ENCODE assay signal across 11 mouse cellular contexts in the genomic region with DNA sequence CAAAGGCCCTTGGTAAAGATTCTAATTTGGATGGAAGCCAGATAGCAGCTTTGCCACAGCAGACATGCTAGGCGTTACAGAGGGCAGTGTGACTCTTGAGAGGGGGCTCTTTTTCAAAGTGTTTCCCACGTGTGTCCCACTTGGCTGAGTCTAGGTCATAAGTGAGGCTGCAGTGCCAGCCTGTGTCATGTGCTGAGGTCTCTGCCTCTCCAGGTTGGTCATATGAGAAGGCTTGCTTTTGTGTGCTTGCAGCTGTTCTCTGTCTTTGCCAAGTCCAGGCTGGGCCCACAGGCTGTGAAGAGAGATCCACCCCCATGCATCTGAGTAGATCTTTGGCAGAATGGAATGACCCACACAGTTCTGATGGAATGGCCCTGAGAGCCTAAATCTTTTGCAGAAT. TPM values are rescaled to one million over a fixed set of nuclear protein-coding genes. Genes with fewer than 3 reads are reported as not detected.
A peak's percentile ranks its signal among the peaks of the same experiment; 100 is the strongest.
DNase-seq lines count a peak whose midpoint lies in the region; ATAC-seq and TF ChIP-seq lines count a peak whose summit lies in the region.
"Had no signal": no experiment of that assay in that cellular context is flagged by ENCODE, and none has a peak within 500 bp of the region (broad histone marks: within the 10 kb centered on the region; RNA-seq: fewer than 3 reads in every experiment).

No protein-coding gene starts in this region.

- no peaks in the 10 kb centered on the region for H3K9me3 ChIP-seq in embryonic facial prominence, embryonic 14.5 days (ENCODE audit: control insufficient read depth, low read length)
- no peaks in the 10 kb centered on the region for H3K9me3 ChIP-seq in embryonic facial prominence, embryonic 10.5 days

- intact Hi-C loops in left cerebral cortex, postnatal 10 days (cut with DNase I) = no loop called here
- intact Hi-C loops in gastrocnemius, adult 2 months (cut with DNase I) = loop anchor here (5.0 kb wide), 1 partner anchor 155 kb away; no protein-coding TSS in a partner anchor

- TF ChIP-seq CTCF in gastrocnemius, adult 2 months (IDR thresholded peaks at IDR 0.05) = no peak

- no peak overlapping the region for H3K4me2 ChIP-seq in embryonic facial prominence, embryonic 14.5 days (ENCODE audit: low read depth, low read length)

- 53% methylated on average over 2 of the region's 2 CpGs for WGBS in embryonic facial prominence, embryonic 14.5 days
- WGBS in embryonic facial prominence, embryonic 10.5 days = 70% methylated on average over 2 of the region's 2 CpGs

- H3K27me3 ChIP-seq in embryonic facial prominence, embryonic 14.5 days (replicated peaks; ENCODE audit: control insufficient read depth, insufficient read depth, low read length) = no peaks in the 10 kb centered on the region
- H3K27me3 ChIP-seq in embryonic facial prominence, embryonic 10.5 days (replicated peaks; ENCODE audit: low read depth, poor library complexity, severe bottlenecking) = peaks cover 8% of the 10 kb centered on the region; the same call in 1 of the 2 replicates

- peak; percentile 74 for DNase-seq in embryonic facial prominence, embryonic 14.5 days (ENCODE audit: low spot score)
- no peak for DNase-seq in embryonic facial prominence, embryonic 10.5 days (ENCODE audit: low spot score)
- DNase-seq in left cerebral cortex, adult 11 months (ENCODE audit: low spot score) = peak; percentile 40
- no peak for DNase-seq in left cerebral cortex, postnatal 10 days (ENCODE audit: extremely low spot score in 1 of 2, low spot score in 2 of 2)
- DNase-seq in gastrocnemius, adult 2 months = peak; percentile 78
- DNase-seq in layer of hippocampus, postnatal 36 days = peak; percentile 14 to 35
- no peak for DNase-seq in thymus, postnatal 25 days

- ATAC-seq in embryonic facial prominence, embryonic 14.5 days (ENCODE audit: low read depth) = peak; percentile 54
- no peak for ATAC-seq in erythroid progenitor cell, adult 5-6 weeks (replicated peaks; ENCODE audit: low FRiP score, poor library complexity, severe bottlenecking)

- H3K9ac ChIP-seq in embryonic facial prominence, embryonic 14.5 days (ENCODE audit: low read depth, low read length) = no peak overlapping the region

- peaks cover 5% of the 10 kb centered on the region for H3K36me3 ChIP-seq in embryonic facial prominence, embryonic 14.5 days (ENCODE audit: control insufficient read depth, insufficient read depth, low read length)
- H3K36me3 ChIP-seq in embryonic facial prominence, embryonic 10.5 days (replicated peaks) = peaks cover 12% of the 10 kb centered on the region

- H3K27ac ChIP-seq in embryonic facial prominence, embryonic 14.5 days (replicated peaks; ENCODE audit: low read depth, low read length) = no peak overlapping the region
- no peak overlapping the region for H3K27ac ChIP-seq in embryonic facial prominence, embryonic 10.5 days (replicated peaks)
- H3K27ac ChIP-seq in gastrocnemius, adult 2 months = peak overlapping the region; percentile 93
- H3K27ac ChIP-seq: macrophage had no signal

- no peaks in the 10 kb centered on the region; the same call in 1 of the 2 replicates for H3K4me1 ChIP-seq in embryonic facial prominence, embryonic 14.5 days (ENCODE audit: control insufficient read depth, insufficient read depth, low read length)
- peaks cover 29% of the 10 kb centered on the region for H3K4me1 ChIP-seq in embryonic facial prominence, embryonic 10.5 days

- H3K4me3 ChIP-seq in embryonic facial prominence, embryonic 14.5 days (ENCODE audit: low read depth, low read length) = no peak overlapping the region
- H3K4me3 ChIP-seq in embryonic facial prominence, embryonic 10.5 days = no peak overlapping the region
- no peak overlapping the region for H3K4me3 ChIP-seq in gastrocnemius, adult 2 months

RNA-seq across cellular contexts. Expression of a gene that starts 2.4 kb away (rescaled TPM):
- polyA plus RNA-seq in embryonic facial prominence, embryonic 14.5 days (2014; fragmentation: Nextera tagmentation; extraction: Ambion mirVana) = 12.4 and 14.3 TPM in 2 replicates
- polyA plus RNA-seq in embryonic facial prominence, embryonic 10.5 days (2016; fragmentation: Nextera tagmentation; extraction: Ambion mirVana) = 21.5 and 24.0 TPM in 2 replicates
- 1 to 10 TPM; 3.5 to 3.9 TPM for total RNA-seq in left cerebral cortex, postnatal 10 days (2021)
- 10 to 100 TPM; 10.6 to 19.0 TPM for total RNA-seq in gastrocnemius, adult 2 months (2021)
- total RNA-seq in layer of hippocampus, postnatal 36 days (2021) = 1 to 10 TPM; 6.7 to 6.8 TPM
- 2.9 TPM in 1 of 2 replicates, not detected in the other for total RNA-seq in erythroid progenitor cell, adult 5-6 weeks (2015; ENCODE audit: low replicate concordance)
- total RNA-seq in erythroid progenitor cell, adult 5-6 weeks (2017; ENCODE audit: low replicate concordance) = 1.7 and 1.9 TPM in 2 replicates

RNA-seq across cellular contexts. Expression of a gene that starts 25.4 kb away (rescaled TPM):
- polyA plus RNA-seq in embryonic facial prominence, embryonic 14.5 days (2014; fragmentation: Nextera tagmentation; extraction: Ambion mirVana) = 26.9 and 31.3 TPM in 2 replicates
- polyA plus RNA-seq in embryonic facial prominence, embryonic 10.5 days (2016; fragmentation: Nextera tagmentation; extraction: Ambion mirVana) = 11.7 and 12.3 TPM in 2 replicates
- total RNA-seq in left cerebral cortex, postnatal 10 days (2021) = 1 to 10 TPM; 5.5 to 5.6 TPM
- total RNA-seq in gastrocnemius, adult 2 months (2021) = 1 to 10 TPM; 2.0 to 2.6 TPM
- 10 to 100 TPM; 12.5 to 13.2 TPM for total RNA-seq in layer of hippocampus, postnatal 36 days (2021)
- total RNA-seq in erythroid progenitor cell, adult 5-6 weeks (2015; ENCODE audit: low replicate concordance) = not detected in 2 replicates
- 1.2 TPM in 1 of 2 replicates, not detected in the other for total RNA-seq in erythroid progenitor cell, adult 5-6 weeks (2017; ENCODE audit: low replicate concordance)
- total RNA-seq: common myeloid progenitor, adult 5-6 weeks had no signal
- polyA plus RNA-seq: macrophage had no signal

RNA-seq across cellular contexts. Expression of a gene that starts 32.3 kb away (rescaled TPM):
- not detected in 2 replicates for polyA plus RNA-seq in embryonic facial prominence, embryonic 14.5 days (2014; fragmentation: Nextera tagmentation; extraction: Ambion mirVana)
- not detected in 2 replicates for polyA plus RNA-seq in embryonic facial prominence, embryonic 10.5 days (2016; fragmentation: Nextera tagmentation; extraction: Ambion mirVana)
- total RNA-seq in left cerebral cortex, postnatal 10 days (2021) = not detected
- not detected for total RNA-seq in gastrocnemius, adult 2 months (2021)
- not detected for total RNA-seq in layer of hippocampus, postnatal 36 days (2021)
- not detected in 2 replicates for total RNA-seq in erythroid progenitor cell, adult 5-6 weeks (2015; ENCODE audit: low replicate concordance)
- not detected in 2 replicates for total RNA-seq in erythroid progenitor cell, adult 5-6 weeks (2017; ENCODE audit: low replicate concordance)
- total RNA-seq: common myeloid progenitor, adult 5-6 weeks; left cerebral cortex, adult 8-10 months had no signal
- polyA plus RNA-seq: macrophage had no signal

Comparison
In these comparisons a context has a peak if more than half of its experiments do, and no peak if none do; other contexts are left out.
1. DNase-seq: peak in embryonic facial prominence, embryonic 14.5 days (single experiment), left cerebral cortex, adult 11 months (single experiment), gastrocnemius, adult 2 months (single experiment) and layer of hippocampus, postnatal 36 days (2 of 2); none in embryonic facial prominence, embryonic 10.5 days (single experiment), left cerebral cortex, postnatal 10 days (0 of 2) and thymus, postnatal 25 days (single experiment).